Mouse (Mus musculus) C2C12 (cell line): ENCODE data around the gene Hsf2.

Experiments used
- CEBPB ChIP-seq: IDR thresholded peaks from one replicate; pipeline ENCODE4 v1.6.1; 2011; ENCODE audit warnings: low read depth, mild to moderate bottlenecking, control low read depth, moderate library complexity
- CTCF ChIP-seq: IDR thresholded peaks from one replicate; pipeline ENCODE4 v1.5.1; 2011; ENCODE audit not compliant: control insufficient read depth, insufficient read depth, insufficient read length
- MAX ChIP-seq: IDR thresholded peaks from one replicate; pipeline ENCODE4 v1.6.1; 2011; ENCODE audit warnings: mild to moderate bottlenecking, control low read depth
- MYOG ChIP-seq: IDR thresholded peaks from one replicate; pipeline ENCODE4 v1.6.1; 2011; ENCODE audit not compliant: control insufficient read depth, insufficient read length; ENCODE audit errors: extremely low read depth
- USF1 ChIP-seq: IDR thresholded peaks from one replicate; pipeline ENCODE4 v1.6.1; 2011; ENCODE audit warnings: low read depth, mild to moderate bottlenecking, control low read depth, moderate library complexity

DNA sequence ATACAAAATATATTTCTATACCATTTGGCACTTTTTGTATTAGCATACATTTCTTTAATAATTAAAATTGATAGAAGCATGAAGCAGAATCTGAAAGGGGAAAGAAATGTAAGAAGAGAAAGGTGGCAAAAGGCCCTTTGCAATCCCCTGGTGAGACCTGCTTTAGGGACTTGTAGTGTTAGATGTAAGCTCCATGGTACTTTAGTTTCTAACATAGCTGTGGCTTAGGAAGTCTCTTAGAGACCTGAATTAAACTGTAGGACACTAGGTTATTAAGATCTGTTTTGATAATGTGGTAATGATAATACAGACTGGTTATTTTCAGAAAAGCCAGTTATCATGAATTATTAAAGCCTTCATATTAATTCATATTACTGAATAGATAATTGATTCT is 38.5 kb upstream of the Hsf2 start:
- TF ChIP-seq CTCF, result no peak
- TF ChIP-seq MYOG, result no peak
- no peak for TF ChIP-seq USF1
- no peak for TF ChIP-seq CEBPB
- TF ChIP-seq MAX, result no peak
